Mouse (Mus musculus) gastrocnemius, postnatal 10 days (tissue): ENCODE data around the gene Calr3. TPM values are rescaled to one million over a fixed set of nuclear protein-coding genes. Genes with fewer than 3 reads are reported as not detected.

Experiments
- DNase-seq: peaks from one replicate; pipeline ENCODE4 v3.0.0; 2021; ENCODE audit warnings: mixed read lengths
- total RNA-seq, 2 experiments: library from RNA; stranded (reverse); gene quantifications; 2 replicates each; pipeline ENCODE4 v1.2.3; 2021

Gene Calr3
- total RNA-seq, 2 experiments from 2014 or later = 1.7 to 1.8 TPM

DNA sequence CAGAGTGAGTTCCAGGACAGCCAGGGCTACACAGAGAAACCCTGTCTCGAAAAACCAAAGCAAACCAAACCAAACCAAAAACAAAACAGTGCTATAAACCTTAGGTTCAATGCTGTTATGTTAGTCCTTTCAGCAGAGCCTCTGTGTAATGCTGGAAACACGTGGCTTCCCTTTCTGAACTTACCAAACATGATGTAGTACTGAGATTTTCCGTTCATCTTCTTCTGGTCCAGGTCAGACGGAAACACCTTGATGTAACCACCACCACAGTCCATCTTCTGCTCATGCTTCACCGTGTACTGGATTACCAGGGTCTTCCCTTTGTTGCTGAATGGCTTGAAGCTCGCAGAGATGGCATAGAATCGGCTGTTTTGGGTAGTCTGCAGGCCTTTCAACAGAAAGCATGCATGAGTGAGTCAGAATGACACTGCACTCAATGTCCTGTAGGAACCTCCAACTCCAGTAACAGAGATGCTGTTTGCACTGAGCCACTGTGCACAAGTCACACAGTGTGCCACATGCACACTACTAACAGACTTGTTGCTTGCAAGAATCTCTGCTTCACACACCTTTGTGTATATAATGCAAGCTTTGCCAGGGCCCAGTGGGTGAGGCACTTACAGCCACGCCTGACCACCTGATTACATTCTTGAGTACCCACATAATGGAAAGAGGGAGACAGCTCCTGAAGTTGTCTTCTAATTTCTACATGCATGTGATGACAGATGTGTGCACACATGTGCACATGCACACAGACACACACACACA is 5.2 kb downstream of the Calr3 start:
- no peak for DNase-seq

DNA sequence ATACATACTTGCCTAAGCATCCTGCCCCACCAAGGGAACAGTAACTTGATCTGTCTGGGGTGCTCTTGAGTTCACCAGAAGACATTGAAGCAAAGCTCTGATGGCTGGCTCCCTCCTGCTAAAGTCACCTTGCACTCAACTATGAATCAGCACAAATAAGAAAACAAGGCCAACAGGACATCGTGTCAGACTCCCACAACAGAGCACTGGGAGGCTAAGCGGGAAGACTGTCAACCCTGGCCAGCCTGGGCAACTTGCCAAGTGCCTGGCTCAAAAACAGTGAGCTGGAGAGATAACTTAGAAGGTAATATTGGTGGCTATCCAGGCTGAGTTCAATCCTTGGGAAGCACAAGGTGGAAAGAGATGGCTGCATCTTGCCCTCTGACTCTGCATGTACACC is 8.7 kb downstream of the Calr3 start:
- peak; percentile 42 for DNase-seq

DNA sequence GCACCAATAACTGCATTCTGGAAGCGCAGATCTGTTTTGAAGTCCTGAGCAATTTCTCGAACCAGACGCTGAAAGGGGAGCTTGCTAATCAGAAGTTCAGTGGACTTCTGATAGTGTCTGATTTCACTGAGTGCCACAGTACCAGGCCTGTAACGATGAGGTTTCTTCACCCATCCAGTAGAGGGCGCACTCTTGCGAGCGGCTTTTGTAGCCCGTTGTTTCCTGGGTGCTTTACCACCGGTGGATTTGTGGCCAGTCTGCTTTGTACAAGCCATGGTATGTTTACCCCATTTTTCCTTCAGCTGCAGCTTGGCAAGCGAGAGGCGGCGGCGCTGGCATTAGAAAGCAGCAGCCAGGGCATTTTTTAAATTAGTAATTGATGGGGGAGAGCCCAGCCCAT is 14.0 kb downstream of the Calr3 start:
- DNase-seq = no peak

DNA sequence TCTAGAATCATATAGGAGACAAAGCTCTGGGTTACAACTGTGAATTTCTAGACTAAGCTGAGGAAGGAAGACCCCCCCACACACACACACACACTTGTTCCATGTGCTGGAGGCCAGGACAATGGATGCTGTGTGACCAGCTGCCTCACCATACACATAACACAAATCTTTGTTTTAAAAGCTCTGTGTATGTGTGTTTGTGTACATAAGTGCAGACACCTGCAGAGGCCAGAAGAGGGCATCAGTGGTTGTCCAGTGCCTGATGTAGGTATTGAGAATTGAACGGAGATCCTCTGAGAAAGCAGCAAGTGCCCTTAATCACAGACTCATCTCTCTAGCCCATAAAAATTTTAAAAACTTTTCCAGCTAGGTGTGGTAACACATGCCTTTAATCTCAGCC is 20.7 kb downstream of the Calr3 start:
- no peak for DNase-seq

DNA sequence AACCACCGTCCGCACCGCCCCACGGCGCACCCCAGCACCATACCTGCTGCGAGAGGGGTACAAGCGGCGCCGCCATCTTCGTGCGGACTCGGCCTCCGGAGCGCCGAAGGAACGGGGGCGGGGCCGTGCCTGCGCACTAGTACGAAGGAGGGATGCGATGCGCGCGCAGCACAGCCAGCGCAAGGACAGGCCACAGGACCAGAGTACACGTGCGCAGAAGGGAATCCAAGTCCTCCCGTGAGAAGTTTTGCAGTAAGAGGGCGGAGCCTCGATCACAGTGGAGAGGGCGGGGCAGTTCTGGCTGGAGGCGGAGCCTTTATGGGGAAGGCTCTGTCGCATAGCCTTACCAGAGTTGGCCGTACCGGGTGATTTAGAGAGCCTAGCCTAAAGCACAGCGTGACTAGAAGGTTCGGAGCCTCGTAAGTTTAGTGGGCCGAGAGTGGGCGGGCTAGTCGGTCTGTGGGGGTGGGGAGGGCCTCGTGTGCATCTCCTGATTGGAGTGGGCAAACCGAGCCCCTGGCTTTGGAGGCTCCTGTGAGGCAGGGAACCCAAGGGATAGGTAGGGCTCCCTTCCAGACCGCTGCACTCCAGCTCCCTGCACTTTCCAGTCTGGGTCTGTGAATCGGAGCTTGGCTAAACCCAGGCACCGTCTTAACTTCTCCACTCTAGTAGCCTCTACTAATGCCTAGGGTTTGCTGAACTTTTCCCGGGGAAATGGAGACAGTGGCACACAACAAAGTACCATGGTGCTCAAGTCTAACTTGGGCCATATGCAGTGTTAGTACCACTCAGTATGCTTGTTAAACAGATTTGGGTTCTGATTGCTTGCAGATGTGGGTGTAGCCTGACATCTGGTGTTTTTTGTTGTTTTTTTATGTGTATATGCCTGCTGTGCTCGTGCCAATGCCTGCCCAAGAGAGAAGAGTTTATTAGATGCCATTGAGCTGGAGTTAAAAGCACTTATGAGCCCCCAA is 22.0 kb downstream of the Calr3 start, which contains the start of gene Eps15l1:
Gene Eps15l1 (minus strand): TSS at position 99 of the 974 bp plus-strand sequence.
- DNase-seq = peak; percentile 99

DNA sequence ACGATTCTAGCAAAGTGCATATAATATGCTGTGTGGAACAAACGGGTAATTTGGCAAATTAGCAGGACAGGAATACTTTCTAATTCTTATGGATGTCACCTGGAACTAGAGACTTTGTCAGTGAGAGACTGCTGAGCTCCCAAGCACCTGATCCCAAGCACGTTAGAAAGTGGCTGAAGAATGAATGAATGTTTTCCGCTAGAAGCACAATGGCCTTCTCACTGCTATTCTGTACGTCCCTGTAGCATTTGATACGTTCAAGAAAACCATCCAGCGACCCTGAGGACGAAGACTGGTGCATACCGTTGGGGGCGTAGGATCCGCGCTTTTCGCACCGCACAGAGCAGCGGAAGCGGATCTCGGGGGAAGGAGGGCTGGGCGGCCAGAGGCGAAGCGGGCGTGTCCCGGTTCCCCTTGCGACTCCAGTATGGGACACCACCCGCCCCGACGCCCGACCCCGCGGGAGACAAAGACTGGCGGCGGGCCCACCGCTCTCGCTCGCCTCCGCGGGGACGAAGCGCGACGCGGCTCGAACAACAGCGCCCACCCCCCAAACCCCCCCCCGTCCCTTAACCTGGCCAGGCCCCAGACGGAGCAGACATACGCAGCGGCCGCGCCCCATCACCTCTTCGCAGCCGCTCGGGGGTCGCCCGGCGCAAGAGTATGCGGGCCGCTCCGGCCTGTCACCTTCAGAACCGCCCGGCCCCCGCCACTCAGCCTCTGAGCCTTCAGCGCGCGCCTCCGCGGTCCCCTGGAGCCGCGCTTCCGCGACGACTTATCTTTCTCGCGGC is 22.9 kb downstream of the Calr3 start:
- DNase-seq = peak; percentile 57

DNA sequence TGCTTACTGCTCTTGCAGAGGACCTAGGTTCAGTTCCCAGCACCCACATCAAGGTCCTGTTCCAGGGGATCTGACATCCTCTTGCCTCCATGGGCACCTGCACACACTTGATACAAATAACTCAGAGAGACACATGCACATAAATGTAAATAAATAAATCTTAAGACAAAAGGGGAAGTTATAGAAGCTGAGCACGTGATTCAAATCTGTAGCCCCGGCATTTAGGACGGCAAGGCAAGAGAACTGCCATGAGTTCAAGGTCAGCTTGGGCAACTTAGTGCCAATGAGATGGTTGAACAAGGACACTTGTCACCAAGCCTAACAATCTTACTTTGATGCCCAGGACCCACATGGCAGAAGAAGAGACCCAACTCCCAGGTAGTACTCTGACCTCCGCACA is 25.6 kb downstream of the Calr3 start:
- no peak for DNase-seq

DNA sequence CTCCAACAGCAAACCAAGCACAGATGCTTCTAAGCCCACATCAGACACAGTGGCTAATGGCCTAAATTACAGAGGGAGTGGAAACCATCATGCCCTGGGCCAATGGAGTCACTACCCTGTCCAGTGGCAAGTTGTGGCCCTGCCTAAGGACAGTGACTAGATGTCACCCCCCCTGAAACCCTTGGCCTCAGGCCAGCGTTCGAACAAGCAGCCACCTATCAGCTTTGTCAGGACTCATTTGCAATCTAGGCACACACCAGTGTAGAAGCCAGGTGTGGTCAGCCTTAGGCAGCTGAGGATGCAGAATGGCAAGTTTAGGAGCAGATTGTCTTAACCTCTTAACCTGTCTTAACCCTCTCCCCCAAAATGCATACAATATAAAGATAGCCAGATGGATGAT is 28.4 kb downstream of the Calr3 start:
- no peak for DNase-seq

DNA sequence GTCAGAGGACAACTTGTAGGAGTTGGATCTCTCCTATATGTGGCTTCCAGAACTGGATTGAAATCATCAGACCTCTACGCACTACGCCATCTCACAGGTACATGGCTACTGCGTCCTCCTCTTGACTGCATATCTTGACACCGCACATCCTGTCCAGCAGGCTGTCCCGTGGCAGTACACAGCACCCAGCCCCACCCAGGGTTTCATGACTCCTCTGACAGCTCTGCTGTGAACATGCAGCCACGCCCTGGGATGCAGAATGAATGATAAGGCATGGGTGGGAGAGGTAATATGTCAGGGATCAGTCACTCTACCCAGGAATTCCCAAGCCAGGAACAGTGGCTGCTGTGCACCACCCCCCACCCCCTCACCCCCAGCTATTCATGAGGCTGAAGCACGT is 29.8 kb downstream of the Calr3 start:
- no peak for DNase-seq

DNA sequence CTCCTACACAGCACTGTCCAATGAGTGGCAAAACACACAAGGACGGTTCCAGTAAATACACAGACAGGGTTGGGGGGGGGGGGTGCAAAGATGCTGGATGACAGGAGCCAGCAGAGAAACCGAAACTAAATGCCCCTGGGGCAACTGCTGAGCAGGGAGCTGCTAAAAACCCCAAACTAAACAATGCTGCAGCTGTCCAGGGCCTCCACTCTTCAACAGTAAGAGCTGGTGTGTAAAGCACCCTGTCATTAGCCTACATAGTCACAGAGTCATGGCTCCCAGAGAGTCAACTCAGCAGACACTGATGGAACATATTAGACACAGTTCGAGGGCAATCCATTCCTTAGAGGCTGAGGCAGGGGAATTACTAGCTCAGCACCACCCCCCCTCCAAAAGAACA is 34.2 kb downstream of the Calr3 start:
- DNase-seq = no peak

DNA sequence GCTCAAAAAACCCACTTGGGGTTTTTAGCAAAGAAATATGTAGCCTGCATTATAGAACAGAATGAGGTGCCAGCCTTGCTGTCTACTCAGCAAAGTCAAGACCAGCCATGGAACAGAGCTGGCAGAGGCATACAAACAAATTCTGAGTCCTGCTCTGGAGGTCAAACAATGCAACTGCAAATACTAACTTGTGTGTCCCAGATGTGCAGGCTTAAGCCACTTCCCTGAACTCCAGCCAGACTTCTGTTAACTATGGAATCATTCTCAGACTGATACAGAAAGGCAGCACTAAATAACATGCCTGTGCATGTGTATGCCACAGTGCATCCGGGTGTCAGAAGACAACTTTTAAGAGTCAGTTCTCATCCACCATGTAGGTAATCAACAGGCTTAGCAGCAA is 35.8 kb downstream of the Calr3 start:
- no peak for DNase-seq

DNA sequence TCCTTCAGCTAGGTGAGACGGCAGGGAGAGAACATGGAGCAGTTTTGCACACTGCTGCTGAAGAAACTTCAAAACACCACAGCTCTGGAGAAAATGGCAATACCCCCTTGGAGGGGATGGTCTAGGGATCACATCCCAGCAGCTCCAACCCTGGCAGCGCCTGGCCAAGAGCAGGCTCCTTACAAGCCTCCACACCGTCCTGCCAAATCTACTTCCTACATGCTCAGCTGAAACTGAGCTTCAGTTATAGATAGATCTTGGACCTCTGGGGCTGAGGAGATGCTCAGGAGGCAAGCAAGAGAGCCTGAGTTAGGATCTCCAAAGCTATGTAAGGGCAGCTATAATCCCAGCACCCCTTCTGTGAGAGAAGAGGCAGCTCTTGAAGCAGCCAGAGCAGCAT is 40.7 kb downstream of the Calr3 start:
- no peak for DNase-seq

DNA sequence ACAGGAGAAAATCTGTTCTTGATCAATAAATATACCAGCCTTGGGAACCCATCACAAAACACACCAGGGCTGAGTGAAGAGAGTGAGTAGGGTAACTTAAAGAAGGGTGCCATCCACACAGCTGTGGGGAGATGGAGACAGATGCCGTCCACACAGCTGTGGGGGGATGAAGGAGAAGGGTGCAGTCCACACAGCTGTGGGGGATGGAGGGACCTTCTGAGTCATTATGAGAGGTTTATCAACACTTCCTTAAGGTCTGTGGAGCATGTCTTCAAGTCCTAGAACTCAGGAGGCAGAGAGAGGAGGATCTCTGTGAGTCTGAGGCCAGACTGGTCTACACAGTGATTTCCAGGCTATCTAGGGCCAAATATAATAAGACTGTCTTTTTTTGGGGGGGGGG is 42.3 kb downstream of the Calr3 start:
- no peak for DNase-seq

DNA sequence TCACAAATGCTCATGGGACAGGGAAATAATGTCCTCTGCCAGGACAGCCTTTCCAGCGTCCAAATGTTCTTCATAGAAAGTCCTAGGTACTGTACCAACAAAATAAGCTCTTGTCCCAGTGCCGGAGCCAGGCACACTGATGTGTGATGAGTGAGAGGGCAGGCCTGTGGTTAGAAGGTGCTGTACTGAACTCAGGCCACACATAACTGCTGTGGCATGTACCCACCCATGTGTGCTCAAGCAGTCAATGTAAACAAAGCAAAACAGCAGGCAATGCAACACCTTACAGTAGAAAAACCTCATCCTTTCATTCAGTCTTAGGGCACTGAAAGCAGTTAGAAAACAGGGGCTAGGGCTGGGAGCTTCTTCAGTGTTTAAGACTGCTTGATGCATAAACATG is 57.9 kb downstream of the Calr3 start:
- DNase-seq = no peak

DNA sequence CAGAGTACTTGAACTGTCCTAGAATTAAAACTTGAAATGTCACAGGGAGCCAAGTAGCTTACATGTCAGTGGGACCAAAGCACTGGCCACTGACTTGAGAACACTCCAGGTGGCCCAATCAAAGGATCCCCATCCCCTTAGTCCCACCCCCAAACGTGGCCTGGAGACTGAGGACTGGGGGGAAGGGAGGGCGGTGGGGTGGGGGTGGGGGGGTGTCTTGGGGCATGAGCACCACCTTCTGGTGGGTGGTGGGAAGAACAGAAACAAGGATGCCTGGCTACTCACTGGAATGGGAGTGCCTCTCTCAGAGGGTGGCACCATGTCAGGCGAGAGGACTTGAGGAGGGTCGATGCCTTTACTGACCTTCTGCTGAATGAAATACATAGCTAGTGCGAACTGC is 61.3 kb downstream of the Calr3 start:
- DNase-seq = no peak

DNA sequence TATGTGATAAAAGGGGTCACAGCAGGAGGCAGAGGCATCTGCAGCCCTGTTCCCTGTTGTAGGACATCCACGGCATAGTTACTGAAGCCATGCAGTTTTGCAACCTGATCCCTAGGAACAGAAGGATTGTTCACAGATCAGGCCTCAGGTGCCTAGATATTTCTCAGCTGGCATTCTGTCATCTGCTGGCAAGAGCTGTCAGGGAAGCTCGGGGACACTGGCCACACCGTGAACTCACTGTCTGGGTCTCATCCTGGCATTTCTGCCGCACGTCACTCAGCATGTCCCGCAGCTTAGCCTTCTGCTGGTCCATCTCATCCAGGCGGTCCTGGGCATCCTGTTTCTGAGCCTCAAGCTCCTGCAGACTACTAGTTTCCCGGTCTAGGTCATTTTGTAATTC is 63.0 kb downstream of the Calr3 start:
- DNase-seq = no peak

DNA sequence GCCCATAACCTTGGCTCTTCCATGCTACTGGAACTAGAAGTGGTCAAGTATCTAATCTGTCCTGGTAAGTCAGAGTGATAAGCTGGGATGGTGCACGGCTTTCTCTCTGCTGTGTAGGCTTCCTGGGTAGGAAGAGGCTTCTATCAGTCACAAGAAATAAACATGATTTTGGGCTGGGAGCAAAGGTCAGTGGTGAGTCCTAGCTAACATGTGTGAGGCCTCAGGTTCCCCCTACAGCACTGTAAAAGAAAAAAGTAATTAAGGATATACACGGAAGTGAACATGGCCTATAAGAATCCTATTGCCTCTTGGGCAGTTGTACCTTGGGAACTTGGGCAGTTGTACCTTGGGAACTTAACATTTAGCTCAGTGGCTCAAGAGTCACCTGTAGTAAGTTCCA is 66.8 kb downstream of the Calr3 start:
- DNase-seq = no peak

DNA sequence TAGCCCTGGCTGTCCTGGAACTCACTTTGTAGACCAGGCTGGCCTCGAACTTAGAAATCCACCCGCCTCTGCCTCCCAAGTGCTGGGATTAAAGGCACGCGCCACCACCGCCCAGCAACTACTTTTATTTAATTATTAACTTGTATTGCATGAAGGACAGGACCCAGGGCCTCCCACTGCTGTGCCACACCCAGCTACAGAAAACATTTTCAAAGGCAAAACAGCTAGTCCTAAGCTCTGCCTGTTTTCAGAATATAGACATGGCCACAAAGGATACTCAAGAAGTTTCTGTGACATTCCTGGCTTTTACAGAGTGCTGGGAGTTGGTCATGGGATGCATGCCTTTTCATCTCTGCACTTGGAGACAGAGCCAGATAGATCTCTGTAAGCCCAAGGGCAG is 67.4 kb downstream of the Calr3 start:
- no peak for DNase-seq

DNA sequence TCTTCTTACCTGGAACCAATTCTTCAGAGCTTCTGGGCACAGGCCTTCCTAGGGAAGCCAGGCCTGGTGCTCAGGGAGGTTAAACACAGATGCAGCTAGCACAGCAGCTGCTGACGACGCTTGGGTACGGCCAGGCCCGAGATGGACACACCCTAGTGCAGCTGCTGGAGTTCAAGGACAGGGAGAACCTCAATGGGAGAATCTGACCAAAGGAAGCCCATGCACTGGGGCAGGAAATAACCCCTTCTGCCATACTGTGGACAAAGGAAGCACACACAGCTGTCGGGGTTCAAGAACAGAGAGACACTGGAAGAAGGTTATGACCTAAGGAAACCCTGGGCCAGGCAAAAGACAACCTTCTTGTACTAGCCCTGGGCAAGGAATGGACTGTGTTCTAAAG is 68.5 kb downstream of the Calr3 start:
- no peak for DNase-seq
